Mouse (Mus musculus) stomach, postnatal 0 days (tissue): ENCODE measurements around the gene Fam174b. TPM values are rescaled to one million over a fixed set of nuclear protein-coding genes. Genes with fewer than 3 reads are reported as not detected.

Experiments
- ATAC-seq: fragments of 200-750 bp; cut with Nextera tagmentation; 2 replicates; pipeline ENCODE4 v1.8.0; 2017; ENCODE audit not compliant: low FRiP score, low TSS enrichment
- DNase-seq: peaks from one replicate; pipeline ENCODE4 v3.0.0-alpha.2; 2016; ENCODE audit warnings: low spot score
- H3K27ac ChIP-seq: fragments of 300-500 bp; sonication (generic); replicated peaks from 2 replicates; pipeline ENCODE4 v1.5.1; 2014; ENCODE audit warnings: mild to moderate bottlenecking, control low read depth
- H3K27me3 ChIP-seq: fragments of 300-500 bp; sonication (generic); 2 replicates; pipeline ENCODE4 v1.6.1; 2014; ENCODE audit warnings: low read length; ENCODE audit not compliant: control insufficient read depth, insufficient read depth
- H3K36me3 ChIP-seq: fragments of 300-500 bp; sonication (generic); 2 replicates; pipeline ENCODE4 v1.6.1; 2014; ENCODE audit warnings: low read length, mixed read lengths; ENCODE audit not compliant: control insufficient read depth, insufficient read depth
- H3K4me1 ChIP-seq: fragments of 300-500 bp; sonication (generic); replicated peaks from 2 replicates; pipeline ENCODE4 v1.6.1; 2014; ENCODE audit warnings: antibody characterized with exemption; ENCODE audit not compliant: control insufficient read depth, insufficient read depth
- H3K4me2 ChIP-seq: fragments of 300-500 bp; sonication (generic); replicated peaks from 2 replicates; pipeline ENCODE4 v1.6.1; 2014; ENCODE audit warnings: low read depth, mild to moderate bottlenecking, control low read depth, moderate library complexity
- H3K4me3 ChIP-seq: fragments of 300-500 bp; sonication (generic); 2 replicates; pipeline ENCODE4 v1.5.1; 2014; ENCODE audit warnings: low read depth, low read length, control low read depth
- H3K9ac ChIP-seq: fragments of 300-500 bp; sonication (generic); 2 replicates; pipeline ENCODE4 v1.6.1; 2014; ENCODE audit warnings: mild to moderate bottlenecking, low read length, control low read depth, mixed read lengths
- H3K9me3 ChIP-seq: fragments of 300-500 bp; sonication (generic); 2 replicates; pipeline ENCODE4 v1.6.1; 2016; ENCODE audit warnings: low read length; ENCODE audit not compliant: control insufficient read depth
- CTCF ChIP-seq: IDR thresholded peaks from 2 replicates; pipeline ENCODE4 v1.5.1; 2016; ENCODE audit warnings: antibody characterized with exemption, low read depth, mild to moderate bottlenecking, moderate library complexity
- EP300 ChIP-seq: optimal IDR thresholded peaks from 2 replicates; pipeline ENCODE3; 2016; ENCODE audit warnings: antibody characterized with exemption
- WGBS: fragments of 180-500 bp; shearing (Covaris S2); extraction: QIAGEN DNeasy Blood & Tissue Kit; methylation state at CpG from one replicate; pipeline ENCODE4 v1.1.7; 2014; 5-methylcytosine and 5-hydroxymethylcytosine counted together
- polyA plus RNA-seq: library from polyadenylated mRNA; unstranded; fragments of >200 nt; fragmentation: Nextera tagmentation; extraction: Ambion mirVana; gene quantifications from 2 replicates; pipeline ENCODE4 v1.2.1, GENCODE M21; 2015

Fam174b gene
- polyA plus RNA-seq, 1 experiment from 2014 or later = 48.6 TPM

DNA sequence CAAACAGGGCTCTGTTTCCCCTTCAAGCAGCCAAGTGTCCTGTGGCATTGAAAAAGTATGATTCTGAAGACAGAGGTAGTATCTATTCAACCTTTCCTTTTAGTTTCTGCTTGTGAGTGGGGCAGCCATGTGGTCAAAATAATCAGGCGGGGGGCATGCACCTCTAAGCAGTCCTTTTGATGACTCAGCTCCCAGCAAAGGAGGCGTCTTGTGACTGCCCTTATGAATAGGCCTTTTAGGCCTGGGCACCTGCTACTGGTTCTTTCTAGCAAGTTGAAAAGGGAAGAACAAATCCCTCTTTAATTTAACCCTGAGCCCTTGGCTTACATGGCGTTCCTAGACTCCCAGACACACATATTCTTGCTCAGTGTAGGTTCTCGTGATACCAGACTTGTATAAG lies 6.7 kb downstream of the Fam174b start:
- Histone ChIP-seq H3K27me3 (no peaks in the 10 kb centered on the region), H3K4me3 (no peak overlapping the region), H3K36me3 (no peaks in the 10 kb centered on the region), H3K9ac (no peak overlapping the region), H3K4me2 (no peak overlapping the region), H3K27ac (peak overlapping the region; percentile 86), H3K4me1 (no peaks in the 10 kb centered on the region), H3K9me3 (no peaks in the 10 kb centered on the region)
- peak; percentile 31 for DNase-seq
- no peak for TF ChIP-seq EP300
- TF ChIP-seq CTCF = no peak
- no peak; the same call in 1 of the 2 replicates for ATAC-seq
- 53% methylated on average over 4 of the region's 4 CpGs for WGBS

GRCm38 (mm10) chr7:73747531-73747930 lies 7.4 kb downstream of the Fam174b start:
- 64% methylated on average over 3 of the region's 3 CpGs for WGBS
- Histone ChIP-seq H3K4me1 (no peaks in the 10 kb centered on the region), H3K27ac (peak overlapping the region; percentile 86), H3K36me3 (no peaks in the 10 kb centered on the region), H3K4me2 (no peak overlapping the region), H3K4me3 (no peak overlapping the region), H3K9me3 (no peaks in the 10 kb centered on the region), H3K9ac (peak overlapping the region; percentile 4; the same call in 1 of the 2 replicates), H3K27me3 (no peaks in the 10 kb centered on the region)
- TF ChIP-seq CTCF = no peak
- no peak for TF ChIP-seq EP300
- peak; percentile 49; the same call in 1 of the 2 replicates for ATAC-seq
- peak; percentile 69 for DNase-seq

DNA sequence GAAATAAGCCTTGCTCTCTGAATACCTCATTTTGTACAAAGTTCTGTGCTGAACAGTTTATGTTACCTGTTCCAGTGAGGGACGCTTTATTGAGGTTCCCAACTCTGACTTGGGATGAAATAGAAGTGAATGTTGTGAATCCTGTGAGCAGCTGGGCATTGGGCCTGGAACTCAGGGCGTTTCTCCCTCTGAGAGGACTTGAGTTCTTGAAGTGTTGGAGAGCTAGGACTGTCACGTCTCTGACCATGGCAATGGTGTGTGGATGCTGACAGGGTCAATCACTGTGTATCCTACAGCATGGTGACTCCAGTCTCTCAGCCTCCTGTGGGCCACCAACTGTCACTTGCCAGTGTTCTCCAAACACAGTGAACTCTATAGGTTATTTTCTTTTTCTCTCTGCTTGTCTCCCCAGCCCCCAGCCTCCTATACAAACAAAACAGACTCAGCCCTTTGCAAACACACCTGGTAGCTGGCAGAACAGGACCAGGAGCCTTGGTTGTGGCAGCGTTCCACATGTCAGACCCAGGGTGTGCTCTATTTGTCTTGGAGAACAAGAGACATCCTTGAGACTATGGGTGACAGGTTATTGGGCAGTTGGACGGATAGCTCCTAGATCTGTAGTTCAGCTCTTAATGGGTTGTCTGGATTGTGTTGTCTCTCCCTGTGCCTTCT lies 8.5 kb downstream of the Fam174b start:
- Histone ChIP-seq H3K9me3 (no peaks in the 10 kb centered on the region), H3K27me3 (no peaks in the 10 kb centered on the region), H3K36me3 (no peaks in the 10 kb centered on the region), H3K4me3 (no peak overlapping the region), H3K9ac (no peak overlapping the region), H3K27ac (peak overlapping the region; percentile 86), H3K4me1 (no peaks in the 10 kb centered on the region), H3K4me2 (no peak overlapping the region)
- ATAC-seq (peak; percentile 72), DNase-seq (peak; percentile 83)
- TF ChIP-seq CTCF = no peak
- no peak for TF ChIP-seq EP300
- WGBS = 60% methylated on average over 5 of the region's 5 CpGs

DNA sequence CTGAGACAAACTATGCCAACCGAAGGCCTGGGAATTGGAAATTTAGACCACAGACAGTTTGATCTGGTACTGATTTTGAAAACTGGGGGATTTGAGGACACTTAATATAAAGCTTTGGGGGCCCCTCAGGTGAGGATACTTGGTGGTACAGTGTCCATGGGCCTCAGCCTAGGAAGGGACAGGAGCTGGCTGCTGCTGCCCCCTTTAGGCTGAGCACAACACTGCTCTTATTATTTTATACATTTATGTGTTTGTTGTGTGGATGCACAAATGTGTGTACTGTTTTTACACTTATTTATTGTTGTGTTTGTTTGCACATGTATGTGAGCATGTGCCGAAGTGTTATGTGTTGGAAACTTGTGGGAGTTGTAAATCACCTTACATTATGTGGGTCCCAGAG lies 9.2 kb downstream of the Fam174b start:
- Histone ChIP-seq H3K27ac (peak overlapping the region; percentile 64; the same call in 1 of the 2 replicates), H3K27me3 (no peaks in the 10 kb centered on the region), H3K36me3 (no peaks in the 10 kb centered on the region), H3K4me1 (no peaks in the 10 kb centered on the region), H3K9me3 (no peaks in the 10 kb centered on the region), H3K4me2 (no peak overlapping the region), H3K4me3 (no peak overlapping the region), H3K9ac (no peak overlapping the region)
- ATAC-seq = no peak; the same call in 1 of the 2 replicates
- DNase-seq = peak; percentile 26
- peak; percentile 62 for TF ChIP-seq CTCF
- no peak for TF ChIP-seq EP300
- WGBS = 77% methylated on average over 2 of the region's 2 CpGs

DNA sequence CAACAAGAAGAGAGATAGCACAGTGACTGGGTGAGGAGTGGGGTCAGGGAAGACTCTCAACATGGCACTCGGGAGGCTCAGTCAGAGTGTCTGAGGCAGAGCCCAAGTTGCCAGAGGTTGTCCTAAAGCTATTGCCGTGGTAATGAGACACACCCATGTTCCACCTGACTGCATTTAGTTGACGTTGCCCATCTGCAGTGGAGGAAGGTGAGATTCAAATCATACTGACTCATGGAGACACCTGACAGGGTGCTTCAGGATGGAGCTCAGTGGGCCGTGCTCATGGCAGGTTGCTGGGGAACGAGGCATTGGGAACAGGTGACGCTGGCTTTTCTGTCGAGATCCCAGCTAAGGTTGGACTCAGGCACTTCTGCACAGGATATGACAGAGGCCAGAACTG lies 9.9 kb downstream of the Fam174b start:
- ATAC-seq = peak; percentile 70
- 66% methylated on average over 7 of the region's 7 CpGs for WGBS
- H3K27ac ChIP-seq = peak overlapping the region; percentile 64; the same call in 1 of the 2 replicates
- TF ChIP-seq CTCF (no peak), EP300 (no peak)
- no peaks in the 10 kb centered on the region for H3K9me3 ChIP-seq
- no peak overlapping the region for H3K9ac ChIP-seq
- H3K27me3 ChIP-seq = no peaks in the 10 kb centered on the region
- DNase-seq = peak; percentile 49
- H3K4me3 ChIP-seq = no peak overlapping the region
- no peaks in the 10 kb centered on the region for H3K36me3 ChIP-seq
- no peak overlapping the region for H3K4me2 ChIP-seq
- no peaks in the 10 kb centered on the region for H3K4me1 ChIP-seq

GRCm38 (mm10) chr7:73753598-73753997 lies 13.5 kb downstream of the Fam174b start:
- TF ChIP-seq CTCF (no peak), EP300 (no peak)
- 67% methylated on average over 1 of the region's 1 CpGs for WGBS

More at GRCm38 (mm10) chr7:73753598-73753997, 13.5 kb downstream of the Fam174b start:
- Histone ChIP-seq H3K36me3 (no peaks in the 10 kb centered on the region), H3K4me2 (no peak overlapping the region), H3K27me3 (no peaks in the 10 kb centered on the region), H3K27ac (no peak overlapping the region), H3K4me3 (no peak overlapping the region), H3K9me3 (no peaks in the 10 kb centered on the region), H3K4me1 (no peaks in the 10 kb centered on the region), H3K9ac (no peak overlapping the region)
- DNase-seq (no peak), ATAC-seq (no peak)
